Mouse (Mus musculus) left cerebral cortex, postnatal 25 days (tissue): ENCODE measurements around the gene Ccm2. TPM values are rescaled to one million over a fixed set of nuclear protein-coding genes. Genes with fewer than 3 reads are reported as not detected.

ENCODE experiments used
- DNase-seq, 2 experiments: peaks; one replicate each; pipeline ENCODE4 v3.0.0; 2022; ENCODE audit warnings: low spot score in 2 of 2, mixed read lengths in 1 of 2
- intact Hi-C: fragments of 180-260 bp; cut with DNase I; formaldehyde crosslinking; loops from one replicate; pipeline ENCODE4 v1.15.1; 2025
- total RNA-seq, 2 experiments: library from RNA; stranded (reverse); gene quantifications; 2 replicates each; pipeline ENCODE4 v1.2.3; 2021

The Ccm2 gene
- total RNA-seq, 2 experiments from 2014 or later, result 57.6 to 63.5 TPM

- intact Hi-C loops, result loop anchor here (2.0 to 5.0 kb wide), 2 partner anchors 81 to 160 kb away; partner anchors contain the start of gene Ccm2
- DNase-seq, result no peak
Observed at GRCm38 (mm10) chr11:6627731-6628130, 81.0 kb downstream of the Ccm2 start.

- intact Hi-C loops, result loop anchor here (5.0 kb wide), 1 partner anchor 161 kb away; no protein-coding TSS in a partner anchor
- peak in 1 of 2 experiments; percentile 33 for DNase-seq
Observed at GRCm38 (mm10) chr11:6628568-6628967, 81.9 kb downstream of the Ccm2 start.

GRCm38 (mm10) chr11:6629655-6630054 is 83.0 kb downstream of the Ccm2 start:
- intact Hi-C loops, result loop anchor here (5.0 kb wide), 1 partner anchor 162 kb away; no protein-coding TSS in a partner anchor
- DNase-seq, result no peak

- no peak for DNase-seq
- intact Hi-C loops, result no loop called here
Observed at GRCm38 (mm10) chr11:6636150-6636549, 89.5 kb downstream of the Ccm2 start.

GRCm38 (mm10) chr11:6638537-6638936 is 91.8 kb downstream of the Ccm2 start, which contains the start of gene Wap:
Gene Wap, minus strand, starts transcription at chr11:6638637.
- DNase-seq, result no peak
- intact Hi-C loops, result no loop called here

GRCm38 (mm10) chr11:6639072-6639471 is 92.4 kb downstream of the Ccm2 start:
- intact Hi-C loops, result no loop called here
- DNase-seq, result no peak

GRCm38 (mm10) chr11:6644566-6644965 is 97.9 kb downstream of the Ccm2 start:
- intact Hi-C loops, result no loop called here
- DNase-seq, result peak in 1 of 2 experiments; percentile 32

Other genes starting within 250 kb of the Ccm2 start
- 100 to 1,000 TPM; 215 to 216 TPM for gene Zmiz2, start 157.8 kb upstream of the Ccm2 start, total RNA-seq
- gene Ppia, start 131.4 kb upstream of the Ccm2 start, total RNA-seq, result 1,000 to 10,000 TPM; 1,922 to 2,079 TPM
- gene H2afv, start 102.4 kb upstream of the Ccm2 start, total RNA-seq, result 10 to 100 TPM; 32.3 to 32.6 TPM
- 100 to 1,000 TPM; 294 to 301 TPM for gene Purb, start 71.0 kb upstream of the Ccm2 start, total RNA-seq
- gene Myo1g, start 25.9 kb upstream of the Ccm2 start, total RNA-seq, result 1 to 10 TPM in 1 of 2 experiments, under 1 TPM in 1; 0.32 to 1.3 TPM
- 10 to 100 TPM; 42.4 to 46.6 TPM for gene Nacad, start 59.2 kb downstream of the Ccm2 start, total RNA-seq
- 10 to 100 TPM; 47.0 to 49.6 TPM for gene Tbrg4, start 79.2 kb downstream of the Ccm2 start, total RNA-seq
- not detected for gene Wap, start 91.8 kb downstream of the Ccm2 start, total RNA-seq
- 10 to 100 TPM; 17.6 to 18.1 TPM for gene Ramp3, start 111.6 kb downstream of the Ccm2 start, total RNA-seq